Mouse (Mus musculus): Measurements from ENCODE around the gene Plcd3.

DNA sequence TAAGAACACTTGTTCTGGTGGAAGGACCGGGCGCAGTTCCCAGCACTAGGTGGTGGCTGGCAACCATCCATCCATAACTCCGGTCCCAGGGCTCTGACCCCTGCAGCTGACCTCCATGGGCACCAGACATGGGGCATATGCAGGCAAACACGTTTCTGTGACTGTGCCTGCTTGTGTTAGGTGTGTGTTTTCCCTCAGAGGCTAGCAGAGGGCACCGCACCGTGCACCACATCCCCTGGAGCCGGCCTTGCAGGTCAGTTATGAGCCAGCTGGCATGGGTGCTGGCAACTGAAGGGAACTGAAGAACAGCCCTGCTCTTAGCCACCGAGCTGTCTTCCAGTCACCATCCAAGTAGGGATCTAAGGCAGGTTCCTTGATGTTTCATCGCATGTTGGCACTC is 51.3 kb downstream of the Plcd3 start:
- TF ChIP-seq GATA1 (IDR thresholded peaks at IDR 0.05; ENCODE audit: borderline replicate concordance, low read length) (no peak), FLI1 (IDR thresholded peaks at IDR 0.05; ENCODE audit: low read length) (no peak)

All from megakaryocyte, embryonic 14.5 days (primary cell).